Mouse (Mus musculus): Measurements from ENCODE around the gene Bend3. TPM values are rescaled to one million over a fixed set of nuclear protein-coding genes. Genes with fewer than 3 reads are reported as not detected.

Gene Bend3
- polyA plus RNA-seq, 1 experiment from 2014 or later: 5.3 TPM

DNA sequence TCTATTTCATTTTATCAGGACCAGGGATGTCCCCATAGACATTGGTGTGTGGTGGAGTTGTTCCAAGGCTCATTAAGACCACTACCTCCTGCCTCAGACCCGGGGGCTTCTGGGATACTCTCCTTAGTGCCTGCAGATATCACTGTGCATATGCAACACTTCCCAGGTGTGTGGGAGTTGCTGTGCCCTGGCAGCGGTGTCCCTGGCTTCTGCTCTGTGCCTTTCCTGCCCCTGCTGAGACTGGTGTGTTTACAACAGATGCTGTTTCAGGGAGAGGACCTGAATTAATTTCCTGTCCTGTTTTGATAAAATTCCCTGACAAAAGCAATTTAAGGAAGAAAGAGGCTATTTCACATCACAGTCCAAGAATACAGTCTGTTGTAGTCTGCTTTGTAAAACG lies 72.3 kb downstream of the Bend3 start:
- Histone ChIP-seq H3K9me3 (ENCODE audit: control insufficient read depth, low read length) (no peaks in the 10 kb centered on the region; the same call in 1 of the 2 replicates), H3K9ac (ENCODE audit: low read length) (no peak overlapping the region), H3K4me2 (ENCODE audit: low read length) (no peak overlapping the region), H3K4me1 (replicated peaks; ENCODE audit: control insufficient read depth, insufficient read depth, low read length) (no peaks in the 10 kb centered on the region), H3K27ac (ENCODE audit: low read depth) (no peak overlapping the region), H3K27me3 (replicated peaks; ENCODE audit: control insufficient read depth, insufficient read depth, low read length) (no peaks in the 10 kb centered on the region), H3K4me3 (ENCODE audit: low read depth, low read length) (no peak overlapping the region), H3K36me3 (ENCODE audit: control insufficient read depth, insufficient read depth, low read length) (no peaks in the 10 kb centered on the region)
- ATAC-seq (replicated peaks; ENCODE audit: low FRiP score, low TSS enrichment, low read depth) (no peak), DNase-seq (ENCODE audit: low spot score) (no peak)
- WGBS: 29% methylated on average over 3 of the region's 3 CpGs

DNA sequence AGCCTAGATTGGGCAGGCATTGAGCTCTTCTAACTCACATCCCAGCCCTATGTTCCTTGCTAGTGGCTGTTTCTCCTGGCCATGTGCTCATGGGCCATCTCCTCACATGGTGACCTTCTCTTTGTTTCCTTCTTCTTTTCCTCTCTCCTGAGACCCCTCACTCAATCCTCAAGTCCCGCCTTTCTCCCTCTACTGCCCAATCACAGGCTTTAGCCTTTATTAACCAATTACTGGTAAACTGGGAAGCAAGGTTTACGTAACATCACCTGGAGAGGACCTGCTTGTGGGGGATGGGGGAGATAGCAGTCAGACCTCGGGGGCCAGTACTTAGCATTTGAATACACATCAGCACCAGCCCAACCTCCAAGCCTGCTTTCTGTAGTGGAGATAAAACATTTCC lies 72.8 kb downstream of the Bend3 start:
- no peaks in the 10 kb centered on the region for H3K4me1 ChIP-seq (replicated peaks; ENCODE audit: control insufficient read depth, insufficient read depth, low read length)
- no peak for DNase-seq (ENCODE audit: low spot score)
- no peaks in the 10 kb centered on the region for H3K27me3 ChIP-seq (replicated peaks; ENCODE audit: control insufficient read depth, insufficient read depth, low read length)
- 27% methylated on average over 3 of the region's 3 CpGs for WGBS
- no peak overlapping the region for H3K4me3 ChIP-seq (ENCODE audit: low read depth, low read length)
- H3K27ac ChIP-seq (ENCODE audit: low read depth): no peak overlapping the region
- ATAC-seq (replicated peaks; ENCODE audit: low FRiP score, low TSS enrichment, low read depth): no peak
- no peaks in the 10 kb centered on the region; the same call in 1 of the 2 replicates for H3K9me3 ChIP-seq (ENCODE audit: control insufficient read depth, low read length)
- no peaks in the 10 kb centered on the region for H3K36me3 ChIP-seq (ENCODE audit: control insufficient read depth, insufficient read depth, low read length)
- H3K4me2 ChIP-seq (ENCODE audit: low read length): no peak overlapping the region
- H3K9ac ChIP-seq (ENCODE audit: low read length): no peak overlapping the region

DNA sequence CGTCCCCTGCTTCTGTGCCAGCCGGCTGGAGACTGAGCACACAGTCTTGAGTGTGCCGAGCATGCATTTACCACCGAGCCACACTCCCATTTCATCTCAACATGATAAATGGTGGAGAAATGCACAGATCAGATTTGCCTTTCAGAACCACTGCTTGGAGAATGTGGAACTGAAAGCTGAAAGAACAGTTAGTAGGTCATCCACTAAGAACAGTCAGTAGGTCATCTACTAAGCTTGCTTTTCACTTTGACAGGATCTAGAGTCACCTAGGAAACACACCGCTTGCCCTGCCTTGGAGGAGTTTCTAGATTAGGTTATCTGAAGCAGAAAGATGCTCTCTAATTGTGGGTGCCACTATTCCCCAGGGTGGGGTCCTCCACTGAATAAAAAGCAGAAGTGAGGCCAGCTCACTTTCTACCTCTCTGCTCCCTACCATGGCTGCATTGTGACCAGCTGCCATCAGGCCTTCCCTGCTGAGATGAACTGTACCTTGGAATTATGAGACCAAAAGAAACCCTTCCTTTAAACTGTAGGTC lies 79.1 kb downstream of the Bend3 start:
- Histone ChIP-seq H3K36me3 (ENCODE audit: control insufficient read depth, insufficient read depth, low read length) (no peaks in the 10 kb centered on the region), H3K27me3 (replicated peaks; ENCODE audit: control insufficient read depth, insufficient read depth, low read length) (no peaks in the 10 kb centered on the region), H3K4me1 (replicated peaks; ENCODE audit: control insufficient read depth, insufficient read depth, low read length) (no peaks in the 10 kb centered on the region), H3K9ac (ENCODE audit: low read length) (no peak overlapping the region), H3K9me3 (ENCODE audit: control insufficient read depth, low read length) (no peaks in the 10 kb centered on the region; the same call in 1 of the 2 replicates), H3K27ac (ENCODE audit: low read depth) (no peak overlapping the region), H3K4me2 (ENCODE audit: low read length) (no peak overlapping the region), H3K4me3 (ENCODE audit: low read depth, low read length) (no peak overlapping the region)
- ATAC-seq (replicated peaks; ENCODE audit: low FRiP score, low TSS enrichment, low read depth) (no peak), DNase-seq (ENCODE audit: low spot score) (no peak)
- WGBS: 86% methylated on average over 5 of the region's 5 CpGs

DNA sequence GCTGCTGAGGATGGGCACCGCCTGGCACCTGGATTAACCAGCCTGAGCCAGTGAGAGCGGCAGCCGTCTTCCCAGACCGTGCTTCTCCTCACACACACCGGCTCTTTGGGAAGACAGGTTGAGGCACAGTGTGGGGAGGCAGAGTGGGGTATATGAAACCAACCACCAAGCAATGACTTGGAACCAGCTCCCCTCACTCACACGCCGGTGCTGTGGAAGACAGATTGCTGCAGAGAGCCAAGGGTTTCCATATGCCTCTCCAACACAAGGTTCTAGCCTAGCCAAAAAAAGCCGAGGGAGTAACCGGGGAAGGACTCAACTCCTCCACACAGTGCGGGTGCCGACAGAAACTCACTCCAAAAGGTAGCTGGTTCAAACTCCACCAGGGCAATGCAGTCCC lies 80.7 kb downstream of the Bend3 start:
- ATAC-seq (replicated peaks; ENCODE audit: low FRiP score, low TSS enrichment, low read depth): no peak
- H3K4me3 ChIP-seq (ENCODE audit: low read depth, low read length): no peak overlapping the region
- H3K4me2 ChIP-seq (ENCODE audit: low read length): no peak overlapping the region
- H3K36me3 ChIP-seq (ENCODE audit: control insufficient read depth, insufficient read depth, low read length): no peaks in the 10 kb centered on the region
- no peaks in the 10 kb centered on the region for H3K4me1 ChIP-seq (replicated peaks; ENCODE audit: control insufficient read depth, insufficient read depth, low read length)
- 75% methylated on average over 11 of the region's 11 CpGs for WGBS
- no peak overlapping the region for H3K27ac ChIP-seq (ENCODE audit: low read depth)
- no peak for DNase-seq (ENCODE audit: low spot score)
- H3K9me3 ChIP-seq (ENCODE audit: control insufficient read depth, low read length): no peaks in the 10 kb centered on the region
- no peaks in the 10 kb centered on the region for H3K27me3 ChIP-seq (replicated peaks; ENCODE audit: control insufficient read depth, insufficient read depth, low read length)
- no peak overlapping the region for H3K9ac ChIP-seq (ENCODE audit: low read length)

DNA sequence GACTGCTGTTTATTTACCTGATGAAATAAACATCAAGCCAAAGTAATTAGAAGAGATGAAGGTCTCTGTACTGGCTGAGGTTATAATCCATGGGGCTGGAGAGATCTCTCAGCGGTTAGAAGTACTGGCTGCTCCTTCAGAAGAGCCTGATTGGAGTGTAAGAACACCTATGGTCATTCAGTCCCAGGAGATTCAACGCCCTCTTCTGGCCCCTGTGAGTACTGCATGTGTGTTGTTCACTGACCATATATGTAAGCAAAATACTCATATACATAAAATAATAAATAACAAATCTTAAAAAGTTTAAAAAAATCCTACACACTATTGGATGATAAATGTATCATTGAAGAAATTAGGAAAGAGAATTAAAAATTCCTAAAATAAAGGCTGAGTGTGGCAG lies 82.1 kb downstream of the Bend3 start:
- no peaks in the 10 kb centered on the region for H3K36me3 ChIP-seq (ENCODE audit: control insufficient read depth, insufficient read depth, low read length)
- H3K27me3 ChIP-seq (replicated peaks; ENCODE audit: control insufficient read depth, insufficient read depth, low read length): no peaks in the 10 kb centered on the region
- no peak for ATAC-seq (replicated peaks; ENCODE audit: low FRiP score, low TSS enrichment, low read depth)
- no peaks in the 10 kb centered on the region for H3K4me1 ChIP-seq (replicated peaks; ENCODE audit: control insufficient read depth, insufficient read depth, low read length)
- H3K27ac ChIP-seq (ENCODE audit: low read depth): no peak overlapping the region
- 30% methylated on average over 2 of the region's 2 CpGs for WGBS
- H3K4me2 ChIP-seq (ENCODE audit: low read length): no peak overlapping the region
- H3K9ac ChIP-seq (ENCODE audit: low read length): no peak overlapping the region
- H3K9me3 ChIP-seq (ENCODE audit: control insufficient read depth, low read length): no peaks in the 10 kb centered on the region
- DNase-seq (ENCODE audit: low spot score): no peak
- H3K4me3 ChIP-seq (ENCODE audit: low read depth, low read length): no peak overlapping the region

DNA sequence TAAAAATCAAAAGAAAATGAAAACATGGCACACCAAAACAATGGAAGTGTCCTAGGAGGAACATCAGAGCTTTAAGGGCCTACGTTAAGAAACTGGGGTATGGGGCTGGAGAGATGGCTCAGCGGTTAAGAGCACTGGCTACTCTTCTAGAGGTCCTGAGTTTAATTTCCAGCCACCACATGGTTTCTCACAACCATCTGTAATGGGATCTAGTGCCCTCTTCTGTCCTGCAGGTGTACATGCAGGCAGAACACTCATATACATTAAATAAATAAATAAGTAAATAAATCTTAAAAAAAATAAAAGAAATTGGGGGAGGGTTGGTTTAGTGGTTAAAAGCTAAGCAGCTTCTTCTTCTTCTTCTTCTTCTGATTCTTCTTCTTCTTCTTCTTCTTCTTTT lies 82.7 kb downstream of the Bend3 start:
- H3K36me3 ChIP-seq (ENCODE audit: control insufficient read depth, insufficient read depth, low read length): no peaks in the 10 kb centered on the region
- ATAC-seq (replicated peaks; ENCODE audit: low FRiP score, low TSS enrichment, low read depth): no peak
- no peaks in the 10 kb centered on the region for H3K4me1 ChIP-seq (replicated peaks; ENCODE audit: control insufficient read depth, insufficient read depth, low read length)
- WGBS: 83% methylated on average over 2 of the region's 2 CpGs
- no peak overlapping the region for H3K4me2 ChIP-seq (ENCODE audit: low read length)
- no peak overlapping the region for H3K27ac ChIP-seq (ENCODE audit: low read depth)
- H3K27me3 ChIP-seq (replicated peaks; ENCODE audit: control insufficient read depth, insufficient read depth, low read length): no peaks in the 10 kb centered on the region
- H3K9ac ChIP-seq (ENCODE audit: low read length): no peak overlapping the region
- no peak overlapping the region for H3K4me3 ChIP-seq (ENCODE audit: low read depth, low read length)
- no peak for DNase-seq (ENCODE audit: low spot score)
- no peaks in the 10 kb centered on the region for H3K9me3 ChIP-seq (ENCODE audit: control insufficient read depth, low read length)

Other genes starting within 250 kb of the Bend3 start
- gene Gm9803, start 45.3 kb downstream of the Bend3 start, polyA plus RNA-seq (2014; fragmentation: Nextera tagmentation; extraction: Ambion mirVana): 7.8 and 19.0 TPM in 2 replicates
- gene 1700021F05Rik, start 62.2 kb downstream of the Bend3 start, polyA plus RNA-seq (2014; fragmentation: Nextera tagmentation; extraction: Ambion mirVana): 61.4 and 65.9 TPM in 2 replicates
- gene Cd24a, start 99.5 kb downstream of the Bend3 start, polyA plus RNA-seq (2014; fragmentation: Nextera tagmentation; extraction: Ambion mirVana): 254 and 287 TPM in 2 replicates